Mouse (Mus musculus) olfactory bulb, adult 2 months (tissue): Measurements from ENCODE around the gene Stard5.

Experiments used
- CTCF ChIP-seq: fragments of 200-500 bp; IDR thresholded peaks from 2 replicates; pipeline ENCODE4 v1.5.1; 2012; ENCODE audit warnings: low read depth, mild to moderate bottlenecking, low read length, moderate library complexity; ENCODE audit not compliant: insufficient read depth
- POLR2A ChIP-seq: fragments of 200-500 bp; IDR thresholded peaks from 2 replicates; pipeline ENCODE4 v1.6.1; 2012; ENCODE audit warnings: mild to moderate bottlenecking, low read depth, low read length, moderate library complexity; ENCODE audit not compliant: insufficient read depth

GRCm38 (mm10) chr7:83597063-83597462 is 34.7 kb upstream of the Stard5 start:
- TF ChIP-seq CTCF (no peak), POLR2A (no peak)
